Mouse (Mus musculus) heart, postnatal 0 days (tissue): ENCODE data around the gene Cyp4f13. TPM values are rescaled to one million over a fixed set of nuclear protein-coding genes. Genes with fewer than 3 reads are reported as not detected.

ENCODE experiments used
- ATAC-seq: fragments of 200-750 bp; cut with Nextera tagmentation; 2 replicates; pipeline ENCODE4 v1.8.0; 2017; ENCODE audit warnings: low read depth, moderate number of reproducible peaks, moderate library complexity; ENCODE audit not compliant: insufficient read depth
- DNase-seq: peaks from one replicate; pipeline ENCODE4 v3.0.0-alpha.2; 2016; ENCODE audit warnings: low spot score
- H3K27ac ChIP-seq: fragments of 300-500 bp; sonication (generic); 2 replicates; pipeline ENCODE4 v1.5.1; 2014; ENCODE audit warnings: low read depth, mild to moderate bottlenecking
- H3K27me3 ChIP-seq: fragments of 300-500 bp; sonication (generic); 2 replicates; pipeline ENCODE4 v1.6.1; 2014; ENCODE audit warnings: low read length, mixed read lengths; ENCODE audit not compliant: control insufficient read depth, insufficient read depth
- H3K36me3 ChIP-seq: fragments of 300-500 bp; sonication (generic); replicated peaks from 2 replicates; pipeline ENCODE4 v1.6.1; 2014; ENCODE audit warnings: low read length, mixed read lengths; ENCODE audit not compliant: control insufficient read depth, insufficient read depth
- H3K4me1 ChIP-seq: fragments of 300-500 bp; sonication (generic); 2 replicates; pipeline ENCODE4 v1.6.1; 2014; ENCODE audit warnings: antibody characterized with exemption; ENCODE audit not compliant: control insufficient read depth, insufficient read depth
- H3K4me2 ChIP-seq: fragments of 300-500 bp; sonication (generic); 2 replicates; pipeline ENCODE4 v1.6.1; 2014; ENCODE audit warnings: low read depth, mild to moderate bottlenecking, low read length, moderate library complexity
- H3K4me3 ChIP-seq: fragments of 300-500 bp; sonication (generic); 2 replicates; pipeline ENCODE4 v1.5.1; 2014; ENCODE audit warnings: low read depth, low read length
- H3K9ac ChIP-seq: fragments of 300-500 bp; sonication (generic); replicated peaks from 2 replicates; pipeline ENCODE4 v1.6.1; 2014; ENCODE audit warnings: low read depth, low read length, mixed read lengths
- H3K9me3 ChIP-seq: fragments of 300-500 bp; sonication (generic); replicated peaks from 2 replicates; pipeline ENCODE4 v1.6.1; 2016; ENCODE audit warnings: low read length; ENCODE audit not compliant: control insufficient read depth
- CTCF ChIP-seq: IDR thresholded peaks from 2 replicates; pipeline ENCODE4 v1.5.1; 2016; ENCODE audit warnings: antibody characterized with exemption, control low read depth, low read depth
- EP300 ChIP-seq: IDR thresholded peaks from 2 replicates; pipeline ENCODE4 v1.6.1; 2016; ENCODE audit warnings: antibody characterized with exemption, low read depth
- WGBS: fragments of 180-500 bp; shearing (Covaris S2); extraction: QIAGEN DNeasy Blood & Tissue Kit; methylation state at CpG from one replicate; pipeline ENCODE4 v1.1.7; 2014; 5-methylcytosine and 5-hydroxymethylcytosine counted together
- polyA plus RNA-seq: library from polyadenylated mRNA; unstranded; fragments of >200 nt; fragmentation: Nextera tagmentation; extraction: Ambion mirVana; gene quantifications from 2 replicates; pipeline ENCODE4 v1.2.1, GENCODE M21; 2015
- total RNA-seq: library from RNA; depleted of rRNA; stranded (reverse); fragments of >200 nt; gene quantifications from 2 replicates; pipeline ENCODE4 v1.2.3, GENCODE M21; 2014; ENCODE audit warnings: low replicate concordance; rRNA removed

The Cyp4f13 gene
- total RNA-seq, result 4.8 and 27.1 TPM in 2 replicates
- 8.3 and 10.3 TPM in 2 replicates for polyA plus RNA-seq

DNA sequence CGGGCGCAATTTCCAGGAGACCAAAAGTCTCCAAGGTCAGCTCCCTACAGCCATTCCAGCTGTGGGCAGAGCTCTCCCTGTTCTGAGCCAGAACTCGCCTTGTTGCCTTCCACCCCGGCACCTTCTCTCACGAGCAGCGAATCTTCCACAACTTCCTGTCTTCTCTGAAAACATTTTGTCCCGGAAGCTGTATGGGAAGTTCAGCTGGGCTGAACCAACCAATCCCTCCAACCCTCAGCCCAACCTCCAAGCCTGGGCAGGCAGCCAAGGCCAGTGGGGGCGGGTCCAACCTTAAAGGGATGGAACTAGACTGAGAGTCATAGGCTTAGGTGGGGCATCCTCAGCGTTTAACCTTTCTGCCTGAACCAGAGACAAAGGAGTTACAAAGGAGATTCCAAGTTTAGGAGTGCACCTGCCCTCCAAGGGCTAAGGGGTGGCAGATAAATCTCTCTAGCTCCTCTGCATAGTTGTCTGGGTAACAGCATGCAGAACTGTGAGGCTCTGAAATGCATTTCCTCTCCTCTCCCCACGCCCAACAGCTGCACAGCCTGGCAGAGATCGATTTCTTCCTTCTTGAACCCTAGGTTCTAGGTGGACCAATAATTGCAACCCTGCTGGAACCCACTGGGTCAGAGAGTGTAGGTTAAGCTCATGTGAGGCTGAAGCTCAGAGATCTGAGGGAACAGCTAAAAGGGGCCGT is at the start of gene Cyp4f13:
Gene Cyp4f13 (minus strand): TSS at position 188 of the 700 bp plus-strand sequence.
- Histone ChIP-seq H3K4me1 (peaks cover 18% of the 10 kb centered on the region), H3K27me3 (no peaks in the 10 kb centered on the region), H3K27ac (peak within 1 kb of the TSS; percentile 92), H3K4me3 (peak within 1 kb of the TSS; percentile 66), H3K9ac (peak within 1 kb of the TSS; percentile 68), H3K9me3 (no peaks in the 10 kb centered on the region), H3K4me2 (peak within 1 kb of the TSS; percentile 85), H3K36me3 (no peaks in the 10 kb centered on the region)
- DNase-seq, result peak; percentile 93
- 8% methylated on average over 12 of the region's 12 CpGs for WGBS
- peak; percentile 99 for ATAC-seq
- TF ChIP-seq EP300 (peak; percentile 91), CTCF (no peak)

DNA sequence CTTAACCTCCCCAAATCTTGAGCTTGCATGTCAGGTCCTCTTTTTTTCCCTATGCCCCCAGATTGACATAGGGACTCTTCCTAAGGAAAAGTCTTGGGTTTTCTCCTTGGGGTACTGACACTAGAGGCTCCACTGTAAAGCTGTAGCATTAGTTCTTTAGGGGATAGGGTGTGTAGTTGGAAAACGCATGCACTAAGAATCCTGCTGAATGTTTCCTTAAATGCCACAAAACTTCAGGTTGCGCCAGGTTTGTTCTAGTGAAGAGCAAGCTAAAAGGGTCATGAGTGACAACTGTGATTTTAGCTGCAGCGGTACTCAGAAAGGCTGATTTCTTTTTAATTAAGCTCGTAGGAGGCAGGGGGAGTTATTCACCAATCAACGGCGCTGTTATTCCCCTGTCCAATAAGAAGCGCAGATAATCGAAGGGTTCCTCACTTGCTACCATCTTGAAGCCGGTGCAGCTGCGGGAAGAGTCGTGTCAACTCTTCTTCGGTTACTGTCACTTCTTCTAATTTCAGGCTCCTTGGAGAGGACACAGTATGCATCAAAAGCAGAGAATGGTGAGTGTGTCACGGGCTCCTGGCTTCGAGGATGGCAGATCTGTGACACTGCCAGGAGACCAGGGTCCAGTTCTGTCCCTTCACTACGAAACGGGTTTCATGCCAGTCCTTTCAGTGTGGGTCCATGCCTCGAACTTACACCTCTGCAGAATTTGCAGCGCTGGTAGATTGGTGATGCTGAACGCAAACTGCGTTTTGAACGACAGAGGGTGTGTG is 45.7 kb upstream of the Cyp4f13 start, which contains the start of gene Zfp952:
Gene Zfp952 (plus strand): TSS at position 431 of the 776 bp plus-strand sequence.
- TF ChIP-seq CTCF (no peak), EP300 (no peak)
- Histone ChIP-seq H3K27me3 (no peaks in the 10 kb centered on the region), H3K9ac (peak within 1 kb of the TSS; percentile 68), H3K4me3 (peak within 1 kb of the TSS; percentile 74), H3K27ac (peak within 1 kb of the TSS; percentile 80), H3K4me2 (peak within 1 kb of the TSS; percentile 70), H3K4me1 (peaks cover 13% of the 10 kb centered on the region; the same call in 1 of the 2 replicates), H3K36me3 (peaks cover 16% of the 10 kb centered on the region; the same call in 1 of the 2 replicates), H3K9me3 (no peaks in the 10 kb centered on the region)
- WGBS, result under 1% methylated on average over 21 of the region's 21 CpGs
- DNase-seq (peak; percentile 93), ATAC-seq (peak; percentile 97)

DNA sequence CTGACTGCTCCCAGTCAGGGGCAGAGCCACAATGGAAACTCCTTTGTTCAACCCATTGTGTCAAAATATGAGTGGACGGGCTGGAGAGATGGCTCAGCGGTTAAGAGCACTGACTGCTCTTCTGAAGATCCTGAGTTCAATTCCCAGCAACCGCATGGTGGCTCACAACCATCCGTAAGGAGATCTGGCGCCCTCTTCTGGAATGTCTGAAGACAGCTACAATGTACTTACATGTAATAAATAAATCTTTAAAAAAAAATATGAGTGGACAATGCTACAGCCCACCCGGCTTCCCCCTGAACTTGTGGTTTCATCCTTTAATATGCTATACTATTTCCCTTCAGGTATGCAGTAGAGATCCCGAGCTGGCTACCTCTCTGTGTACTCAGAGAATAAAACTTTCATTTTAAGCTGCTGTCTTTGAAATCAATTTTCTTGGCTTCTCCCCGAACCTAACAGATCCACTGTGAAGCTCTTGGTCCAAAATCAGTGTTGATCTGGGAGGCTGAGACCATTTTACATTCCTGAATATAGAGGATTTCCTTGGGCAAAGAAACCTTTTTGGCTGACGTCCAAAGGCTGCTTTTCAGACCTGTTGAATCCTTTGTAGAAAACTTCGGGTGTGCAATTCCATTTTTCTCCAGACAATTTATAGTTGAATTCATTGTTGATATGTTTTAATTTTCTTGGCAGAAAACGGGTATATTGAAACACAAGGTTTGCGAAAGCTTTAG is 44.9 kb upstream of the Cyp4f13 start:
- peak overlapping the region; percentile 70 for H3K4me2 ChIP-seq
- H3K9ac ChIP-seq, result peak overlapping the region; percentile 68; the same call in 1 of the 2 replicates
- H3K9me3 ChIP-seq, result no peaks in the 10 kb centered on the region
- no peak for DNase-seq
- TF ChIP-seq CTCF (0 out of 2 replicates have a peak, but pooled peaks have one; percentile 6), EP300 (no peak)
- H3K4me3 ChIP-seq, result peak overlapping the region; percentile 74
- H3K36me3 ChIP-seq, result peaks cover 16% of the 10 kb centered on the region; the same call in 1 of the 2 replicates
- no peak for ATAC-seq
- no peaks in the 10 kb centered on the region for H3K27me3 ChIP-seq
- peaks cover 13% of the 10 kb centered on the region; the same call in 1 of the 2 replicates for H3K4me1 ChIP-seq
- 67% methylated on average over 12 of the region's 12 CpGs for WGBS
- H3K27ac ChIP-seq, result no peak overlapping the region

GRCm38 (mm10) chr17:32986301-32986700 is 39.1 kb upstream of the Cyp4f13 start:
- H3K4me2 ChIP-seq, result no peak overlapping the region
- no peaks in the 10 kb centered on the region for H3K9me3 ChIP-seq
- no peak overlapping the region for H3K27ac ChIP-seq

GRCm38 (mm10) chr17:32981361-32981760 is 34.2 kb upstream of the Cyp4f13 start:
- H3K4me3 ChIP-seq, result no peak overlapping the region
- no peak for TF ChIP-seq EP300
- no peak for TF ChIP-seq CTCF
- no peak overlapping the region for H3K9ac ChIP-seq
- H3K9me3 ChIP-seq, result 0 out of 2 replicates have a peak, but pooled peaks cover 2% of the 10 kb centered on the region
- H3K27me3 ChIP-seq, result no peaks in the 10 kb centered on the region
- no peak for ATAC-seq
- 64% methylated on average over 4 of the region's 4 CpGs for WGBS
- DNase-seq, result no peak
- H3K4me1 ChIP-seq, result no peaks in the 10 kb centered on the region
- no peak overlapping the region for H3K4me2 ChIP-seq
- H3K36me3 ChIP-seq, result peaks cover 31% of the 10 kb centered on the region
- no peak overlapping the region for H3K27ac ChIP-seq

More at GRCm38 (mm10) chr17:32986301-32986700, 39.1 kb upstream of the Cyp4f13 start:
- H3K9ac ChIP-seq, result no peak overlapping the region
- no peak overlapping the region for H3K4me3 ChIP-seq
- DNase-seq, result no peak
- WGBS, result 66% methylated on average over 4 of the region's 4 CpGs
- no peaks in the 10 kb centered on the region for H3K27me3 ChIP-seq
- TF ChIP-seq CTCF, result no peak
- TF ChIP-seq EP300, result no peak
- no peaks in the 10 kb centered on the region for H3K36me3 ChIP-seq
- ATAC-seq, result no peak
- H3K4me1 ChIP-seq, result no peaks in the 10 kb centered on the region
